ENCODE assay signal across 9 mouse cellular contexts in genomic region chr13:106835844-106836526, GRCm38 (mm10).
A peak's percentile ranks its signal among the peaks of the same experiment; 100 is the strongest.
DNase-seq lines count a peak whose midpoint lies in the region; ATAC-seq lines count a peak whose summit lies in the region.
"Had no signal": no experiment of that assay in that cellular context is flagged by ENCODE, and none has a peak within 500 bp of the region (broad histone marks: within the 10 kb centered on the region; RNA-seq: fewer than 3 reads in every experiment).

No protein-coding gene starts in this region.

- no peaks in the 10 kb centered on the region for H3K27me3 ChIP-seq in kidney, embryonic 16.5 days (ENCODE audit: insufficient read depth, low read length)
- H3K27me3 ChIP-seq: midbrain, embryonic 12.5 days had no signal

- H3K9ac ChIP-seq in kidney, embryonic 16.5 days (replicated peaks; ENCODE audit: low read length), result no peak overlapping the region
- H3K9ac ChIP-seq: midbrain, embryonic 12.5 days had no signal

- peak; percentile 13 for DNase-seq in gastrocnemius, postnatal 25 days
- no peak for DNase-seq in gastrocnemius, postnatal 36 days
- peak; percentile 21 for DNase-seq in ZHBTc4 (ENCODE audit: low read depth, low spot score)
- peak; percentile 75 to 88 for DNase-seq in heart, adult 18-20 months
- DNase-seq in Muller cell, postnatal 12 days (ENCODE audit: inconsistent ontology term), result no peak
- DNase-seq in layer of hippocampus, adult 8-10 months (ENCODE audit: low spot score in 2 of 2), result no peak

- H3K4me3 ChIP-seq in kidney, embryonic 16.5 days (ENCODE audit: low read length), result peak overlapping the region; percentile 32
- H3K4me3 ChIP-seq: midbrain, embryonic 12.5 days had no signal

- peaks cover 13% of the 10 kb centered on the region for H3K36me3 ChIP-seq in kidney, embryonic 16.5 days (ENCODE audit: insufficient read depth, low read length)

- intact Hi-C loops in gastrocnemius, postnatal 36 days (cut with DNase I), result no loop called here

- H3K27ac ChIP-seq in kidney, embryonic 16.5 days (ENCODE audit: low read length), result no peak overlapping the region; the same call in 1 of the 2 replicates
- H3K27ac ChIP-seq: midbrain, embryonic 12.5 days had no signal

- H3K9me3 ChIP-seq in kidney, embryonic 16.5 days (ENCODE audit: low read length), result no peaks in the 10 kb centered on the region
- H3K9me3 ChIP-seq: midbrain, embryonic 12.5 days had no signal

- ATAC-seq in kidney, embryonic 16.5 days (ENCODE audit: low FRiP score, low TSS enrichment), result peak; percentile 90; the same call in 1 of the 2 replicates
- peak; percentile 91 for ATAC-seq in megakaryocyte progenitor cell, adult 5-6 weeks (replicated peaks; ENCODE audit: poor library complexity)

- WGBS in kidney, embryonic 16.5 days, result 59% methylated on average over 15 of the region's 15 CpGs

- peaks cover 3% of the 10 kb centered on the region; the same call in 1 of the 2 replicates for H3K4me1 ChIP-seq in kidney, embryonic 16.5 days (ENCODE audit: insufficient read depth, low read length)
- H3K4me1 ChIP-seq: midbrain, embryonic 12.5 days had no signal

- peak overlapping the region; percentile 10; the same call in 1 of the 2 replicates for H3K4me2 ChIP-seq in kidney, embryonic 16.5 days (replicated peaks; ENCODE audit: low read depth, low read length)
- H3K4me2 ChIP-seq: midbrain, embryonic 12.5 days had no signal

Comparison
In these comparisons a context has a peak if more than half of its experiments do, and no peak if none do; other contexts are left out.
1. DNase-seq: peak in gastrocnemius, postnatal 25 days (single experiment), ZHBTc4 (single experiment) and heart, adult 18-20 months (2 of 2); none in gastrocnemius, postnatal 36 days (0 of 2), Muller cell, postnatal 12 days (single experiment) and layer of hippocampus, adult 8-10 months (0 of 2).